Mouse (Mus musculus) CD4-positive, CD25-positive, alpha-beta regulatory T cell (primary cell): ENCODE measurements around the gene Gm3327. TPM values are rescaled to one million over a fixed set of nuclear protein-coding genes. Genes with fewer than 3 reads are reported as not detected.

Experiments used
- polyA plus RNA-seq: library from polyadenylated mRNA; unstranded; fragments of 100-300 nt; shearing (Covaris generic); gene quantifications from one replicate; pipeline ENCODE4 v1.2.1, GENCODE M21; 2017

Gm3327 gene
- polyA plus RNA-seq: not detected

DNA sequence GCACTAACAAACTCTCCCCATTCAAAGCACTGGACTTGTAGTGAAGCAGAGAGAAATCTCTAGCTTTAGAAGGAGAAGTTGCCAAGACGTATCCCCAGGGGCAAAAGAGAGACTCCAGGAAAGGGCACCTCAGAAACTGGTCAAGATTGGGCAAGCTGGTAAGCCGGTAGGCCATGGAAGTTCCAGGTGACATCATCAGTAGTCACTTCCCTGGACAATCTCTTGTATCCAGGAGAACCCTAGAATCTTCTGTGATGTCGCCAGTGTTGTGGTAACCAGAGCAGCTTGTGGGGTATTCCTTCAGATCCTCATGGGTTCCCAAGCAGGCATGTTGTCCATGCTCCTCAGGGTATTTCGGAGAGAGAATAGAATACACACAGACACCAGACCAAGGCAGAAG lies at the start of gene Gm3327:
Gene Gm3327, plus strand, starts transcription at position 301 of the 400 bp plus-strand sequence.

DNA sequence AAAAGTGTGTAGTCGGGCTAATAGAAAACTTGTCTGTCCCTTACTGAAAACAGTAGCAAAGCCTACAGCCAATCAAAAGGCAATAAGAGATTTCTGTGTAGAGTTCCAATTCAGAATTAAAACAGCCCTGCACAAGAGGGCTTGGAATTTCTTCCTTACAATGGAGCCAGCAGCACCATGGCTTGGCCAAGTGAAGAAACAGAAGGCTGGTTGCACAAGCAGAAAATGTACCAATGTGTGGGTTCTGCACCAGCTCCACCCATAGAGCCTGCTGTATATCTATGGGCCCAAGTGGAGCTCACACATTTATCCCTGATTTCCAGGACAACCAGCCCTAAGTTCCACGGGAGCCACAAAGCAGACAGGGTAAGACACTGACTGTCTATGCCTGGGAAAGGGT lies 21.3 kb upstream of the Gm3327 start, which contains the start of gene Ear2:
Gene Ear2, plus strand, starts transcription at position 301 of the 400 bp plus-strand sequence.

Other genes with a start within 250 kb of the Gm3327 start
- gene Ear1, start 248.3 kb upstream of the Gm3327 start, polyA plus RNA-seq: not detected
- not detected for gene Ear10, start 200.3 kb upstream of the Gm3327 start, polyA plus RNA-seq
- 0.17 TPM for gene Gm8113, start 198.5 kb upstream of the Gm3327 start, polyA plus RNA-seq
- gene Ang5, start 166.8 kb upstream of the Gm3327 start, polyA plus RNA-seq: not detected
- gene Ang6, start 121.6 kb upstream of the Gm3327 start, polyA plus RNA-seq: not detected
- gene Ear2, start 21.2 kb upstream of the Gm3327 start, polyA plus RNA-seq: 0.50 TPM
- gene Gm8212, start 73.8 kb downstream of the Gm3327 start, polyA plus RNA-seq: not detected
- gene 4930503E14Rik, start 89.4 kb downstream of the Gm3327 start, polyA plus RNA-seq: not detected
- not detected for gene Gm8220, start 161.7 kb downstream of the Gm3327 start, polyA plus RNA-seq
- not detected for gene Gm5930, start 214.7 kb downstream of the Gm3327 start, polyA plus RNA-seq
- not detected for gene Gm8229, start 241.5 kb downstream of the Gm3327 start, polyA plus RNA-seq